Mouse (Mus musculus) cerebellum, adult 11-12 months (tissue): ENCODE measurements around the gene Meioc.
"Not testable (repeated sequence)": the region's sequence is repeated elsewhere in the genome, so short reads cannot be mapped to it uniquely, and the experiment has no call there.

Source experiments
- DNase-seq: peaks from one replicate; pipeline ENCODE4 v3.0.0; 2022

Meioc gene

DNA sequence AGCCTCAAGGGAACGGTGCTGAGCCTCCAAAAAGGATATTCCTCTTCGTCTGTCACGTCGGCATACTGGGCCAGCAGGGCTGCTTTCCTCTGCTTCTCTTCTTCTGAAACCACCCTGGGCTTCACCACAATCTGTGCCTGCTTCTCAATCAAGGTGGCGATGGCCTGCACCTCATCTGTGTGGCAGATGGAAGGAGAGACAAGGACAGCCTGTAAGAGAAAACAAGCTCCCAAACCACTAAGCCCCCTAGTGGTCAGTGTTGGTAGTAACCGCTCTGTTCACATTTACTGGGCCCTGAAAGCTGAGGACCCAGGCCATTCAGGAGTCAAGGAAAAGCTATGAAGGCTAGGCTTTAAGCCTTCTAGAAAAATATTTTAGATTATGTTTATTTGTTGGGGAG is 26.6 kb downstream of the Meioc start:
- peak; percentile 60 for DNase-seq

DNA sequence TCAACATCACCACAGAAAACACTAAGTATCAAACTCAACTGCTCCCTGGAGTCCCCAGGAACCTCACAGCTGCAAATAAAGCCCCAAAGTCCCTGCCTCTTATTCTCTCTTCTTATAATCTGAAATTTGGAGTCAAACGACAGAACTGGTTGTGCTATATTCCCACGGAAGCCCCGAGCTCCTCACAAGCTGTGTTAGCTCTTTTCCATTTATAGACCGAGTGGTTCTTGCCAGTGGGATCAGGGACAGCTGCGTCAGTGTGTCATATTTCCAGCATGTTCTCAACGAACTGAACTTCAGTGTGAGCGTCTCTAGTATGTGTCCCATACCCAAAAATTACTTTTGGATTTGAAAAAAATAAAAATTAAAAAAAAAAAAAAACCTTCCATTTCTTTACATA is 31.8 kb downstream of the Meioc start:
- DNase-seq, result no peak

DNA sequence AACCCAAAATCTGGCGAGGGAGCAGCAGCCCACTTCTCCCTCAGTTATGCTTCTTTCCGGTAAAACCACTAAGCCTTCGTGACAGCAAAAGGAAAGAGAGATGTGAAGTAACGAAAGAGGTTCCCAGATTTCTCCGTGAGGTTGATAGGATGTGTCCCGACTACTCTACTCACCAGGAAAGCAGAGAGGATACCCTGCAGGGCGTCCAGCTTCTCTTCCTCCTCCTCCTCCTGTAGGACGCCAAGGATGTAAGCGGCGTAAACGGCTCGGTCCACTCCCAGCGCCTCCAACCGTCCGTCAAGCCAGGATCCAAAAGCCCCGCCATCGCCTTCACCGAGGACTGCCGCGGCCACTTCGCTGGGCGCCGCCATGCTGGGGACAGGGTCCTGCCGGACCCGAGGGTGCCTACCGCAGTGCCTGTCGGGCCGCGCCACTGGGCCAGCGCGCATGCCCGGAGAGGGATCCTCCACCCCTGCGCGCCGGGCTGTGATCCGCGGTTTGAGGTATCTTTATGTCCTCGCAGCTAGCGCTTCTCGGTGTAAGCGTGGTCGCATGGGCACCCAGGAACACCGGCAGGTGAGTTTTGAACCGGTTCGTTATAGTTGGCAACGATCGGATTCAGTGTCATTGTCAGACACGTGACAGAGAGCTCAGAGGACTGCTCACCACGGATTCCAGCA is 34.0 kb downstream of the Meioc start, which contains the start of gene Ccdc43:
Gene Ccdc43 (minus strand): TSS at position 445 of the 680 bp plus-strand sequence.
- peak; percentile 85 for DNase-seq

DNA sequence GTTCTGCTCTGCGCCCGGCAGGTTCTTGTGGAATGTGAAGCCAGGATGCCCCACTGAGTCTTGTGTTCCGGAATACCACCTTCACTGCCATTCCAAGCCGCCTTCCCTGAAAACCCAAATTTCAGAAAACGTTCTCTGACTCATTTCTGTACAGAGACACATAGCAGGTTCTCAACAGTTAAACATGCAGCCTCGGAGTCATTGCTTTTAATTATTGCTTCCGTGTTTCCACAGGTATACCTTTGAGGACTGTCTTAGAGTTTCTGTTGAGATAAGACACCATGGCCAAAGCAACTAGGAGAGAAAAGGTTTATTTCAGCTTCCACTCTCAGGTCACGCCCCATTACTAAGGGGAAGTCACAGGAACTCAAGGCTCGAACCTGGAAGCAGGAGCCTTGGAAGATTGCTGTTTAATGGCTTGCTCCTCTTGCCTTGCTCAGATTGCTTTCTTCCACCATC is 34.5 kb downstream of the Meioc start:
- no peak for DNase-seq

DNA sequence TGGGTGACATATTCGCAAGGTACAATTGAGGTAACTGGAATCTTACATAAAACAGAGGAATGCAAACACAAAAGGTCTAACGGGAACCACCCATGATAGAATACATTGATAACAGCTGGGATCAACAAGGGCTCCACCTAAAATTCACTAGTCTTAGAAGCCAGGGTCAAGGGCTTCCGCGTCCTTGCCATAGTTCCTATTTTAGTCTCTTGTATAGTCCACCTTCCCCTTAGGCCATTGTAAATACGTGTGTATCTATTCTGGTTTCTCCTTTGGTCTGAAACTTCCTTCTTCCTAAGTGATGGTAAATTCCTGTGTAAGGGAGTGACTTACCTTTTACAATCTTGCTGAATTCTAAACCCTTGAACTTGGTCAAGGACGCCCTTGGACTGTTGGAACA is 38.7 kb downstream of the Meioc start:
- not testable (repeated sequence) for DNase-seq

DNA sequence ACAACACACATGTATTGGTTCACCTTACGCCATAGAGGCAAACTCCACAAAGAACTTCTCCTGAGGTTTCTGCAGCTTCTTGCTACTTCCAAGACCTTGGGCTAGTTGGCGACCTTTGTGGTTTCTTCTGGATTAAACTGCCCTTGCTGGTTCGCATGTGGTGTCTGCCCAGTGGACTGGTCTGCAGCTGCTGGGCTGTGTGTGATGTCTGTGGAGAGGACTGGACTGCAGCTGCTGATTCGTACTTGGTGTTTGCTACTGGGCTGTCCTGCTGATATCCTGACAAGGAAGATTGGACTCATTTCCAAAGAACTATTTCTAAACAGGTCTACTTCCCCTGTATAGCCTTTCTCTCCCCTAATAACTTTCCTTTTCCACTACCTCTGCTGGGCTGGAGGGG is 48.9 kb downstream of the Meioc start:
- no peak for DNase-seq

DNA sequence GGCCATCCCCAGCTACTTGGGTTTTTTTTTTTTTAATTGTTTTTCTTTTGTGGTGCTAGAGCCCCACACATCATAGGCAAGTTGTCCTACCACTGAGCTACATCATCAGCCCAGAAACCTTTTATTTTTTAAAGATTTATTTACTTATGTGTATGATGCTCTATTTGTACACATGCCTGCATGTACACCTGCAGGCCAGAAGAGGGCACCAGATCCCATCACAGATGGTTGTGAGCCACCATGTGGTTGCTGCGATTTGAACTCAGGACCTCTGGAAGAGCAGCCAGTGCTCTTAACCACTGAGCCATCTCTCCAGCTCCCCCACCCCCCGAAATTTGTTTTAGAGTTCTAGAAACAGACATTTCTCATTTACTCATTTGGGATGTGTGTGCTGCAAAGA is 51.1 kb downstream of the Meioc start:
- not testable (repeated sequence) for DNase-seq

DNA sequence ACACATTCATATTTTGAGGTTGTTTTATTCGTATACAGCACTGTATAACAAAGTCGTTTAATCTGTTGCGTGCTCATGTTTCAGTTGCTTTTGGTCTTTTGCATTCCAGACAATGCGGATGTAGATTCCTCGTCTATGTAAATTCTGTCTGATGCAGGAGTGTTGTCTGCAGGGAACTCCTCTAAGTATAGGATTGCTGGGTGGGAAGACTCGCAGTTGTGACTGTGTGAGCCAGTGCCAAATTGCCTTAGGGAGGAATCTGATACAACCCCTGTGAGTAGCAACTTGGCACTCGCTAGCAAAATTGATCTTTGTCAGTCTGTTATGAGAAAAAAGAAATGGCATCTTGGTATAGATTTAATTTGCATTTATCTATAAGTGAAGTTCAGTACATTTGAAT is 52.6 kb downstream of the Meioc start:
- no peak for DNase-seq

DNA sequence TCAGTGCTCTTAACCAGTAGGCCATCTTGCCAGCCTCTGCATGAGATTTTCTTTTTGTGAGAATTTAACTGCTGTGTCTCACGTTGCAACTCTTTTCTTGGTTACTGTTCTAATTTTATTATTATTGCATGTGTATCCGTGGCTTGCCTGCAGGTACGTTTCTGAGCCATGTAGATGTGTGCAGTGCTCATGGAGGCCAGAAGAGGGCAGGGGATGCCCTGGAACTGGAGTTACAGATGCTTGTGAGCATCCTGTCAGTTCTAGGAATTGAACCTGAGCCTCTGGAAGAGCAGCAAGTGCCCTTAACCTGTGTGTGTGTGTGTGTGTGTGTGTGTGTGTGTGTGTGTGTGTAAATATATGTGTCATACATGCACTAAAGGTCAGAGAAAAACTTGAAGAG is 62.1 kb downstream of the Meioc start:
- no peak for DNase-seq

DNA sequence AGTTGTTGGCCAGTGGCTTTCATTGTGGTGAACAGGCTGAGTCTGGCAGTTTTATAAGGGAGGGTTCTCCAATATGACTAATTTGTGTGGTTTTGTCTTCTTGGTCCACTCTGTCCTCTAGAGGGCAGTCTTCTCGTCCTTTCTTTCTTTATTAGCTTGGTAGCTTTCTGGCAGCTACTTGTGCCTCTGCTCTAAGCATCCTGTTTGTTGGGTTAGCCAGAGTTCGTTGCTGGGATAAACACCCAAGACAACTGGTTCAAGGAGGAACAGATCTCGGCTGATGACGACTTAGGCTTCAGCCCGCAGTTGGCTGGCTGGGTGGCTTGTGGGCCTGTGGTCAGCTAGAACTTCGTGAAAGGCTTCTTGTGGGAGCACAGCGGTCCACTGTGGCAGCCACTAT is 65.1 kb downstream of the Meioc start:
- DNase-seq, result no peak

DNA sequence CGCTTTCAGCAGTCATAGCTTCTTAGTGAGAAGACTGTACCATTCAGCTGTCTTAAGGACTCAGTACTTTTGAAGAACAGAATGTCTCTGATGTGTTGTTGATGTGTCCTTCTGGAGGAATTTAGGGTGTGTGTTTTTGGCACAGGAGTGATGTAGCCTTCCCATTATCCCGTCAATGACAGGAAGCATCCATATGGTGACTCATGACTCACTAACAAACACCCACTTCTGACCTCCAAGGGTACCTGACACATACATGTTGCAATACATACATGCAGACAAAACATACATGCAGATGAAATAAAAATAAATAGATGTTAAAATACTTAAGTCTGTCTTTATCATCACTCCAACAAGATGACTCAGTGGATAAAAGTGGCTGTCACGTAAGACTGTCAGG is 66.3 kb downstream of the Meioc start:
- DNase-seq, result no peak

DNA sequence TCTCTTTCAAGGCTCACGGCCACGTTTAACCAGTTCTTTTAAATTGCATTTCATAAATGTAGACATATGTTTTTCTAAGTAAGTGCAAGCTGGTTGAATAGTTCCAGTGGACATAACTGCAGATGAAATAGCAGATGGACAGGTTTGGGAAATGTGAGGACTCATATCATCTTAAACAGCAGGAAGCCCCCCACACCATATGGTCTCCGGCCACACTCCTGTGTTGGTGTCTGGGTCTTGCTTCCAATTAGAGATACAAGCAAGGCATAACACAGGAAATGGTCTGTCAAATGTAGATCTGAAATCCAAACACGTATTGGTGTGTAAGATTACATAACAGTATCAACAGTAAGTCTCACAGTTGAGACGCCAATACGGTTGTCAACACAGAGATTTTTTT is 67.8 kb downstream of the Meioc start:
- DNase-seq, result peak; percentile 66
